Mouse (Mus musculus) cerebellum, adult 2 months (tissue): ENCODE results near the gene Robo4.

Source experiments
- CTCF ChIP-seq: fragments of 200-500 bp; IDR thresholded peaks from 2 replicates; pipeline ENCODE4 v1.5.1; 2011; ENCODE audit warnings: low read depth, mild to moderate bottlenecking, control low read depth, low read length, moderate library complexity, borderline replicate concordance; ENCODE audit not compliant: insufficient read depth
- POLR2A ChIP-seq: fragments of 200-500 bp; IDR thresholded peaks from 2 replicates; pipeline ENCODE4 v1.6.1; 2011; ENCODE audit warnings: low read length, control low read depth, borderline replicate concordance; ENCODE audit not compliant: insufficient read depth

- TF ChIP-seq POLR2A (no peak), CTCF (no peak)
Observed at GRCm38 (mm10) chr9:37432720-37433421, 31.2 kb downstream of the Robo4 start, which contains the start of gene Robo3.
